Mouse (Mus musculus) thymus, postnatal 14 days (tissue): ENCODE measurements around the gene Slc26a1.

Experiments
- DNase-seq: peaks from one replicate; pipeline ENCODE4 v3.0.0; 2021

The Slc26a1 gene

GRCm38 (mm10) chr5:108675251-108675816 lies at the start of gene Slc26a1:
TSS of gene Slc26a1 (minus strand) at chr5:108675569.
- DNase-seq, result no peak

GRCm38 (mm10) chr5:108724006-108724405 lies 48.6 kb upstream of the Slc26a1 start:
- DNase-seq, result no peak

GRCm38 (mm10) chr5:108719761-108720160 lies 44.4 kb upstream of the Slc26a1 start:
- no peak for DNase-seq

- DNase-seq, result no peak
These were observed 42.7 kb upstream of the Slc26a1 start for GRCm38 (mm10) chr5:108718051-108718450.

GRCm38 (mm10) chr5:108715974-108716373 lies 40.6 kb upstream of the Slc26a1 start:
- DNase-seq, result no peak

GRCm38 (mm10) chr5:108714149-108714548 lies 38.8 kb upstream of the Slc26a1 start:
- DNase-seq, result no peak

GRCm38 (mm10) chr5:108713691-108714090 lies 38.3 kb upstream of the Slc26a1 start:
- DNase-seq, result no peak

- DNase-seq, result no peak
These were observed 37.7 kb upstream of the Slc26a1 start for GRCm38 (mm10) chr5:108713096-108713495.

- no peak for DNase-seq
These were observed 36.6 kb upstream of the Slc26a1 start for GRCm38 (mm10) chr5:108711968-108712367.

- no peak for DNase-seq
These were observed 33.8 kb upstream of the Slc26a1 start for GRCm38 (mm10) chr5:108708981-108709731.

- no peak for DNase-seq
These were observed 33.0 kb upstream of the Slc26a1 start for GRCm38 (mm10) chr5:108708419-108708818.

- DNase-seq, result no peak
These were observed 32.4 kb upstream of the Slc26a1 start for GRCm38 (mm10) chr5:108707758-108708157.

- no peak for DNase-seq
These were observed 28.6 kb upstream of the Slc26a1 start for GRCm38 (mm10) chr5:108703754-108704626.

- DNase-seq, result no peak
These were observed 26.1 kb upstream of the Slc26a1 start for GRCm38 (mm10) chr5:108701341-108702021.

- DNase-seq, result no peak
These were observed 25.0 kb upstream of the Slc26a1 start for GRCm38 (mm10) chr5:108700346-108700745.

- DNase-seq, result no peak
These were observed 22.0 kb upstream of the Slc26a1 start for GRCm38 (mm10) chr5:108697341-108697753.

GRCm38 (mm10) chr5:108696542-108696941 lies 21.2 kb upstream of the Slc26a1 start:
- no peak for DNase-seq

GRCm38 (mm10) chr5:108695861-108696260 lies 20.5 kb upstream of the Slc26a1 start:
- no peak for DNase-seq

GRCm38 (mm10) chr5:108694352-108695261 lies 19.2 kb upstream of the Slc26a1 start:
- DNase-seq, result peak; percentile 54

GRCm38 (mm10) chr5:108693872-108694288 lies 18.5 kb upstream of the Slc26a1 start:
- DNase-seq, result peak; percentile 92

- peak; percentile 81 for DNase-seq
These were observed 16.9 kb upstream of the Slc26a1 start, which contains the start of gene Fgfrl1 for GRCm38 (mm10) chr5:108692271-108692670. TSS of gene Fgfrl1 (plus strand) at chr5:108692382.

- peak; percentile 33 for DNase-seq
These were observed 15.8 kb upstream of the Slc26a1 start for GRCm38 (mm10) chr5:108691152-108691551.
